Mouse (Mus musculus) small intestine, adult 2 months (tissue): ENCODE measurements around the gene Flnb. TPM values are rescaled to one million over a fixed set of nuclear protein-coding genes. Genes with fewer than 3 reads are reported as not detected.

Experiments used
- H3K27ac ChIP-seq: fragments of 200-500 bp; 2 replicates; pipeline ENCODE4 v1.5.1; 2012; ENCODE audit warnings: low read depth, low read length, control low read depth, inconsistent platforms; ENCODE audit not compliant: insufficient read depth
- H3K27me3 ChIP-seq: fragments of 200-500 bp; 2 replicates; pipeline ENCODE4 v1.6.1; 2012; ENCODE audit warnings: mild to moderate bottlenecking, moderate library complexity, low read length, inconsistent platforms; ENCODE audit not compliant: control insufficient read depth, insufficient read depth
- H3K36me3 ChIP-seq: fragments of 200-500 bp; 2 replicates; pipeline ENCODE4 v1.6.1; 2012; ENCODE audit warnings: mild to moderate bottlenecking, low read length, control low read depth, inconsistent platforms; ENCODE audit not compliant: control insufficient read depth, insufficient read depth
- H3K4me1 ChIP-seq: fragments of 200-500 bp; 2 replicates; pipeline ENCODE4 v1.6.1; 2012; ENCODE audit warnings: low read length, inconsistent platforms, mixed read lengths; ENCODE audit not compliant: control insufficient read depth, insufficient read depth, insufficient read length
- H3K4me3 ChIP-seq: fragments of 200-500 bp; 2 replicates; pipeline ENCODE4 v1.5.1; 2012; ENCODE audit warnings: low read depth, mild to moderate bottlenecking, control low read depth, inconsistent platforms, low read length, moderate library complexity
- CTCF ChIP-seq: fragments of 200-500 bp; IDR thresholded peaks from 2 replicates; pipeline ENCODE4 v1.5.1; 2012; ENCODE audit warnings: low read depth, mild to moderate bottlenecking, control low read depth, inconsistent platforms, low read length, moderate library complexity, mixed read lengths; ENCODE audit not compliant: insufficient replicate concordance, insufficient read length; ENCODE audit errors: extremely low read depth
- POLR2A ChIP-seq: fragments of 200-500 bp; IDR thresholded peaks from 2 replicates; pipeline ENCODE4 v1.6.1; 2012; ENCODE audit warnings: low read depth, mild to moderate bottlenecking, control low read depth, inconsistent platforms, low read length, moderate library complexity
- WGBS: fragments of 180-500 bp; shearing (Covaris S2); methylation state at CpG from one replicate; pipeline ENCODE4 v1.1.7; 2018; 5-methylcytosine and 5-hydroxymethylcytosine counted together
- polyA plus RNA-seq: library from polyadenylated mRNA; depleted of rRNA; stranded (reverse); fragments of >200 nt; gene quantifications from 2 replicates; pipeline ENCODE4 v1.2.3, GENCODE M21; 2012

Gene Flnb
- polyA plus RNA-seq, 1 experiment, result 54.8 TPM

DNA sequence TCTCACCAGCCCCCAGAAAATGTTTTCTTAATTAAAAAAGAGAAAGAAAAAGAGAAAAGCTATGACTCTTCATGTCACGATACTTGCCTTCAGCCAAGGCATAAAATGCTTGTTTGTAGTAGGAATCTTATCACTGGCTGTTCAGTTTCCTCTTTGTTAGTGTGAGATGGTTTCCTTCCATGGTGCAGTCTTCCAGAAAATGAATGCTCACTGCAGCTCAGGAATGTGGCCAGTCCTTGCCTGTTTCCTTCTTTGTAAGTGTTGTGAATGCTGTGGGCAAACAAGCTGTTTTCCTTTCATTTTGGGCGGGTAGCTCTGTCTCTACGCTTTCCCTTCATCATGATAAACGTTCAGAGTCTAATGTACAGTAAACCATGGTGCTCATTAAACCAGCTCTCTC is 56.7 kb downstream of the Flnb start:
- Histone ChIP-seq H3K4me3 (no peak overlapping the region), H3K27ac (no peak overlapping the region)
- 72% methylated on average over 4 of the region's 4 CpGs for WGBS

DNA sequence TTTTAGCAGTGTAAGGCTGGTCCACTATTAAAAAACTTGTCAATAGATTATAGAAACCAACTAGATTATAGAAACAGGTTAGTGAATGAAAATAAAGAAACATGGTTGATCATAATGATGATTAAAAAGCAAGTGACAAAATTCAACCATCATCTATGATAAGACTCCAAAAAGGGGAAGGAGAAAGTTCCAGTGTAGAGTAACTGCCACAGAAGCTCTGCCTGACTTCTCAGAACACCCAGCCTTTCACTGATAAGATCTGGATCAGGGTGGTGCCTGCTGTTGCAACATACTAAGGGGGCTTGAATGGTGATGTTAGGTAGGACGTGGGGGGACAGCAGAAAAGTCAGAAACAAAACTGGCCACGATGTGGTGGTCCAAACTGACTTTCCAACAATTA is 60.2 kb downstream of the Flnb start:
- TF ChIP-seq CTCF, result no peak
- TF ChIP-seq POLR2A, result no peak
- Histone ChIP-seq H3K27ac (no peak overlapping the region), H3K36me3 (peaks cover 45% of the 10 kb centered on the region), H3K27me3 (no peaks in the 10 kb centered on the region), H3K4me1 (no peaks in the 10 kb centered on the region), H3K4me3 (no peak overlapping the region)
- WGBS, result 77% methylated on average over 2 of the region's 2 CpGs

More for the DNA sequence above, 56.7 kb downstream of the Flnb start:
- H3K4me1 ChIP-seq, result no peaks in the 10 kb centered on the region
- TF ChIP-seq CTCF (no peak), POLR2A (no peak)
- H3K27me3 ChIP-seq, result no peaks in the 10 kb centered on the region
- peaks cover 50% of the 10 kb centered on the region for H3K36me3 ChIP-seq

- no peak for TF ChIP-seq CTCF
- no peak for TF ChIP-seq POLR2A
- 83% methylated on average over 6 of the region's 6 CpGs for WGBS
- Histone ChIP-seq H3K27me3 (no peaks in the 10 kb centered on the region), H3K36me3 (peaks cover 46% of the 10 kb centered on the region), H3K27ac (no peak overlapping the region), H3K4me3 (no peak overlapping the region), H3K4me1 (no peaks in the 10 kb centered on the region)
Observed at GRCm38 (mm10) chr14:7880389-7880788, 62.6 kb downstream of the Flnb start.

- H3K4me3 ChIP-seq, result no peak overlapping the region
- no peaks in the 10 kb centered on the region for H3K4me1 ChIP-seq
- peaks cover 47% of the 10 kb centered on the region for H3K36me3 ChIP-seq
- 89% methylated on average over 11 of the region's 11 CpGs for WGBS
- no peak overlapping the region for H3K27ac ChIP-seq
- TF ChIP-seq POLR2A (no peak), CTCF (no peak)
- H3K27me3 ChIP-seq, result no peaks in the 10 kb centered on the region
Observed at GRCm38 (mm10) chr14:7881533-7881932, 63.8 kb downstream of the Flnb start.

DNA sequence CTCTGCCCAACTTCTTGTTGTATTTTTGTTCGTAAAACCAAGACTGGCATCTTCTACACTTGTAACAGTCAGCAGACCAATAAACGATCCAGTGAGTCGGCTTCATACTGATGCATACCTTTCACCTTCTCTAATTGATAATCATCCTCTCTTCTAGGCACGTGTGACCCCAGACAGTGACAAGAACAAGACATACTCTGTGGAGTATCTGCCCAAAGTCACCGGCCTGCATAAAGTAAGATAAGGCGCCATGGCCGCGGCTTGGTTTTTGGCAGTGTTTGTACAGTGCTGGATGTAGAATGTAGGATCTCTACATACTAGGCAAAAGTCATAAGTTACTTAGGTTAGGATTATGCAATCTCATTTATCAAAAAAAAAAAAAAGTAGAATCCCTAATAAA is 64.3 kb downstream of the Flnb start:
- WGBS, result 88% methylated on average over 8 of the region's 8 CpGs
- H3K4me3 ChIP-seq, result no peak overlapping the region
- no peak overlapping the region for H3K27ac ChIP-seq
- no peak for TF ChIP-seq POLR2A
- no peak for TF ChIP-seq CTCF
- no peaks in the 10 kb centered on the region for H3K4me1 ChIP-seq
- H3K27me3 ChIP-seq, result no peaks in the 10 kb centered on the region
- peaks cover 48% of the 10 kb centered on the region for H3K36me3 ChIP-seq

DNA sequence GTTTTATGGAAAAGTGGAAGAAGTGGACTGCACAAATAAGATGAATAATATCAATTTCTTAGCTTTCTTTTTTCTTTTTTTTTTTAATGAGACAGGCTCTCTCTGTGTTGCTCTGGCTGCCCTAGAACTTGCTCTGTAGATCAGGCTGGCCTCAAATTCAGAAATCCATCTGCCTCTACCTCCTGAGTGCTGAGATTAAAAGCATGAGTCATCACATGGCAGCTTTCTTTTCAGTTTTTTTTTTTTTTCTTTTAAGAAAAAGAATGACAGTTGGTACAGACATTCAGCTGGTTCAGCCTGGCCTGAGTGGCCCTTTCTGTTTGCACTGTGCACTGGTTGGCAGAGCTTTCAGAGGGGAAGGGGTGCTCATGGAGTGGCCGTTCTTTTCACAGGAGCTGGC is 66.4 kb downstream of the Flnb start:
- Histone ChIP-seq H3K4me1 (no peaks in the 10 kb centered on the region), H3K4me3 (no peak overlapping the region), H3K36me3 (peaks cover 55% of the 10 kb centered on the region), H3K27me3 (no peaks in the 10 kb centered on the region), H3K27ac (no peak overlapping the region)
- WGBS, result 97% methylated on average over 1 of the region's 1 CpGs
- TF ChIP-seq CTCF (no peak), POLR2A (no peak)

- Histone ChIP-seq H3K27ac (no peak overlapping the region), H3K4me3 (no peak overlapping the region), H3K36me3 (peaks cover 60% of the 10 kb centered on the region), H3K27me3 (no peaks in the 10 kb centered on the region), H3K4me1 (no peaks in the 10 kb centered on the region)
- TF ChIP-seq POLR2A, result no peak
- no peak for TF ChIP-seq CTCF
- WGBS, result 92% methylated on average over 4 of the region's 4 CpGs
Observed at GRCm38 (mm10) chr14:7884841-7885240, 67.1 kb downstream of the Flnb start.

GRCm38 (mm10) chr14:7885540-7885939 is 67.8 kb downstream of the Flnb start:
- 85% methylated on average over 9 of the region's 9 CpGs for WGBS
- Histone ChIP-seq H3K4me1 (no peaks in the 10 kb centered on the region), H3K27ac (no peak overlapping the region), H3K4me3 (no peak overlapping the region), H3K27me3 (no peaks in the 10 kb centered on the region), H3K36me3 (peaks cover 63% of the 10 kb centered on the region)
- TF ChIP-seq POLR2A, result no peak
- no peak for TF ChIP-seq CTCF

- 85% methylated on average over 6 of the region's 6 CpGs for WGBS
- Histone ChIP-seq H3K4me3 (no peak overlapping the region), H3K27me3 (no peaks in the 10 kb centered on the region), H3K4me1 (no peaks in the 10 kb centered on the region), H3K27ac (no peak overlapping the region), H3K36me3 (peaks cover 66% of the 10 kb centered on the region)
- TF ChIP-seq POLR2A (no peak), CTCF (no peak)
Observed at GRCm38 (mm10) chr14:7886008-7886407, 68.3 kb downstream of the Flnb start.
